Mouse (Mus musculus) intestine, postnatal 0 days (tissue): ENCODE measurements around the gene Ccdc121. TPM values are rescaled to one million over a fixed set of nuclear protein-coding genes. Genes with fewer than 3 reads are reported as not detected.
"Not testable (repeated sequence)": the region's sequence is repeated elsewhere in the genome, so short reads cannot be mapped to it uniquely, and the experiment has no call there.

ENCODE experiments used
- ATAC-seq: fragments of 200-750 bp; cut with Nextera tagmentation; 2 replicates; pipeline ENCODE4 v1.8.0; 2017; ENCODE audit warnings: mild to moderate bottlenecking, moderate TSS enrichment, moderate library complexity
- H3K27ac ChIP-seq: fragments of 300-500 bp; sonication (generic); 2 replicates; pipeline ENCODE4 v1.5.1; 2014; ENCODE audit warnings: mild to moderate bottlenecking, low read depth, low read length, moderate library complexity
- H3K27me3 ChIP-seq: fragments of 300-500 bp; sonication (generic); replicated peaks from 2 replicates; pipeline ENCODE4 v1.6.1; 2014; ENCODE audit warnings: low read length, mixed read lengths; ENCODE audit not compliant: control insufficient read depth, insufficient read depth
- H3K36me3 ChIP-seq: fragments of 300-500 bp; sonication (generic); 2 replicates; pipeline ENCODE4 v1.6.1; 2014; ENCODE audit warnings: mild to moderate bottlenecking, moderate library complexity; ENCODE audit not compliant: control insufficient read depth, insufficient read depth
- H3K4me1 ChIP-seq: fragments of 300-500 bp; sonication (generic); replicated peaks from 2 replicates; pipeline ENCODE4 v1.6.1; 2014; ENCODE audit warnings: antibody characterized with exemption, low read length, mixed read lengths; ENCODE audit not compliant: control insufficient read depth, insufficient read depth
- H3K4me2 ChIP-seq: fragments of 300-500 bp; sonication (generic); replicated peaks from 2 replicates; pipeline ENCODE4 v1.6.1; 2014; ENCODE audit warnings: low read depth, mild to moderate bottlenecking, moderate library complexity
- H3K4me3 ChIP-seq: fragments of 300-500 bp; sonication (generic); 2 replicates; pipeline ENCODE4 v1.5.1; 2014; ENCODE audit warnings: low read depth, low read length
- H3K9ac ChIP-seq: fragments of 300-500 bp; sonication (generic); 2 replicates; pipeline ENCODE4 v1.6.1; 2014; ENCODE audit warnings: mild to moderate bottlenecking, low read depth, low read length
- H3K9me3 ChIP-seq: fragments of 300-500 bp; sonication (generic); 2 replicates; pipeline ENCODE4 v1.6.1; 2016; ENCODE audit warnings: mixed run types; ENCODE audit not compliant: control insufficient read depth
- CTCF ChIP-seq: sonication (generic); IDR thresholded peaks from 2 replicates; pipeline ENCODE4 v1.5.1; 2016; ENCODE audit warnings: low read depth, mild to moderate bottlenecking, control low read depth, antibody characterized with exemption, moderate library complexity
- WGBS: fragments of 180-500 bp; shearing (Covaris S2); extraction: QIAGEN DNeasy Blood & Tissue Kit; methylation state at CpG from one replicate; pipeline ENCODE4 v1.1.7; 2014; 5-methylcytosine and 5-hydroxymethylcytosine counted together
- polyA plus RNA-seq: library from polyadenylated mRNA; unstranded; fragments of >200 nt; fragmentation: Nextera tagmentation; extraction: Ambion mirVana; gene quantifications from 2 replicates; pipeline ENCODE4 v1.2.1, GENCODE M21; 2015

Ccdc121 gene
- polyA plus RNA-seq, 1 experiment from 2014 or later: not detected

DNA sequence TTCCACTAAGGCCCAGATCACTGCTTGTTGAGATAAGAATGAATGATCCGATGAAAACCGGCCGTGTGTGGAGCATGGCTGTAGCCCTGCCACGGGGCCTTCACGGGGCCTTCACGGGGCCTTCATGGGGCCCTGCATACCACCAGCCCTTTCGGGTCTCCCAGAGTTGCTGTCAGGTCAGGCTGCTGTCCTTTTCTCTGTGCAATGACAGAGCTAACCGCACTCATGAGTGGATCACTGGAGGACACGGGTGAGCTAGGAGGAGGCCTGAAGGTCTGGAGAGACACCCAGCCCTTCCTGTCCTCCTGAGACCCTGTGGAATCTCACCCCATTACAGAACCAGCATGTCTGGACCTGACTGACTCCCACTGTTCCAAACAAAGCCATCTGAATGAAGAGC, 6.8 kb upstream of the Ccdc121 start:
- TF ChIP-seq CTCF: no peak
- Histone ChIP-seq H3K27ac (no peak overlapping the region), H3K4me1 (no peaks in the 10 kb centered on the region), H3K36me3 (no peaks in the 10 kb centered on the region), H3K4me3 (no peak overlapping the region), H3K27me3 (no peaks in the 10 kb centered on the region), H3K4me2 (no peak overlapping the region), H3K9me3 (no peaks in the 10 kb centered on the region), H3K9ac (no peak overlapping the region)
- 85% methylated on average over 9 of the region's 9 CpGs for WGBS
- no peak for ATAC-seq

- no peak; the same call in 1 of the 2 replicates for ATAC-seq
- no peak overlapping the region for H3K27ac ChIP-seq
- H3K9me3 ChIP-seq: no peaks in the 10 kb centered on the region
- WGBS: 50% methylated on average over 15 of the region's 15 CpGs
- no peak overlapping the region for H3K9ac ChIP-seq
- H3K36me3 ChIP-seq: no peaks in the 10 kb centered on the region
- no peak for TF ChIP-seq CTCF
- H3K4me2 ChIP-seq: no peak overlapping the region
- H3K27me3 ChIP-seq: no peaks in the 10 kb centered on the region
- H3K4me1 ChIP-seq: no peaks in the 10 kb centered on the region
- no peak overlapping the region for H3K4me3 ChIP-seq
Measured at GRCm38 (mm10) chr1:181512430-181513129, 1.3 kb upstream of the Ccdc121 start.

DNA sequence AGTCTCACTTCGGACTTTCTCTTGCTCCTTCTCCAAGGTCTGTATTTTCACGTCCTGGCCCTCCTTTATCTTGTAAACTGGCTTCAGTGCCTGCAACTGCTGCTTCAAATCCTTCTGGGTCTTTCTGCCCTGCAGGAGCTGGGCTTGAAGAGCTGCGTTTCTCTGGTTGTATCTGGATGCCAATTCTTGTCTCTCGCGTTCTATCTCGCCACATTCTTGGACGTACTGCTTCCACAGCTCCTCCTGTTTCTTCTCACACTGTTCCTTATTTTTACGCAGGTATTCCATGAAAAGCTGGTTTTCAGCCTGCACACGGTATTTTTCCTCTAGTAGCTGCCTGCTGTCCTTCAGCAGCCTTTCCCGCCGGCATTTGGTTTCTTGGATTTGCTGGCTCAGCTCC, 396 bp downstream of the Ccdc121 start:
- H3K4me1 ChIP-seq, H3K4me3 ChIP-seq, H3K27me3 ChIP-seq, H3K4me2 ChIP-seq, H3K27ac ChIP-seq, ATAC-seq, H3K36me3 ChIP-seq, H3K9me3 ChIP-seq, H3K9ac ChIP-seq: not testable (repeated sequence)
- 76% methylated on average over 11 of the region's 11 CpGs for WGBS

GRCm38 (mm10) chr1:181505367-181505766, 5.9 kb downstream of the Ccdc121 start:
- TF ChIP-seq CTCF: no peak
- Histone ChIP-seq H3K36me3 (no peaks in the 10 kb centered on the region), H3K9me3 (no peaks in the 10 kb centered on the region), H3K4me3 (no peak overlapping the region), H3K4me1 (no peaks in the 10 kb centered on the region), H3K9ac (no peak overlapping the region), H3K4me2 (no peak overlapping the region), H3K27me3 (no peaks in the 10 kb centered on the region), H3K27ac (no peak overlapping the region)
- ATAC-seq: no peak
- 35% methylated on average over 8 of the region's 8 CpGs for WGBS

DNA sequence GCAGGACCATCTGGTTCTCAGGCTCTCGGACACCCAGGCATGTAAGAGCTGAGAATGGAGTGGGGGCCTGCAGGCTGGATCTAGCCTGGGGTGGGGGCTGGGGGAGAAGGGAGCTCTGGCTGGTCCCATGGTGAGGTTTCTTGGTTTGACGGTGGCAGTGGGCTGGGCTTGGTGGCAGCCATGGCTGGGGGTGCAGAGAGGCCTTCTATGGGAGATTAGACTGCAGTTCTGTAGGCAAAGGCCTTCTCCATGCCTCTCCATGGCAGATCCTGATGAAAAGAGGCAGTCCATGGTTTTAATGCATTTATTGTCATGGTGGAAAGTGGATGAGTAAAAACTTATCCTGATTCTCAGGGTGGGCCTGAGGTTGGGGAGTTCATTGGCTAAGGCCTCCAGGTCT, 7.8 kb downstream of the Ccdc121 start:
- no peaks in the 10 kb centered on the region for H3K27me3 ChIP-seq
- no peaks in the 10 kb centered on the region for H3K9me3 ChIP-seq
- no peaks in the 10 kb centered on the region for H3K4me1 ChIP-seq
- WGBS: 93% methylated on average over 2 of the region's 2 CpGs
- no peak for ATAC-seq
- no peak overlapping the region for H3K9ac ChIP-seq
- no peak overlapping the region for H3K4me3 ChIP-seq
- H3K4me2 ChIP-seq: no peak overlapping the region
- H3K27ac ChIP-seq: no peak overlapping the region
- no peaks in the 10 kb centered on the region for H3K36me3 ChIP-seq
- no peak for TF ChIP-seq CTCF

GRCm38 (mm10) chr1:181484696-181485095, 26.6 kb downstream of the Ccdc121 start:
- Histone ChIP-seq H3K4me3 (no peak overlapping the region), H3K36me3 (no peaks in the 10 kb centered on the region), H3K27ac (no peak overlapping the region), H3K9me3 (no peaks in the 10 kb centered on the region), H3K4me1 (no peaks in the 10 kb centered on the region), H3K27me3 (no peaks in the 10 kb centered on the region), H3K4me2 (no peak overlapping the region), H3K9ac (no peak overlapping the region)
- 71% methylated on average over 5 of the region's 5 CpGs for WGBS
- no peak for TF ChIP-seq CTCF
- ATAC-seq: no peak

GRCm38 (mm10) chr1:181476557-181476956, 34.7 kb downstream of the Ccdc121 start:
- Histone ChIP-seq H3K4me2 (no peak overlapping the region), H3K9me3 (no peaks in the 10 kb centered on the region), H3K36me3 (no peaks in the 10 kb centered on the region), H3K27me3 (no peaks in the 10 kb centered on the region), H3K9ac (no peak overlapping the region), H3K4me3 (no peak overlapping the region), H3K27ac (no peak overlapping the region), H3K4me1 (no peaks in the 10 kb centered on the region)
- no peak for ATAC-seq
- WGBS: 54% methylated on average over 6 of the region's 6 CpGs
- no peak for TF ChIP-seq CTCF
